21 mouse cellular contexts compared by ENCODE assay signal in the genomic region with DNA sequence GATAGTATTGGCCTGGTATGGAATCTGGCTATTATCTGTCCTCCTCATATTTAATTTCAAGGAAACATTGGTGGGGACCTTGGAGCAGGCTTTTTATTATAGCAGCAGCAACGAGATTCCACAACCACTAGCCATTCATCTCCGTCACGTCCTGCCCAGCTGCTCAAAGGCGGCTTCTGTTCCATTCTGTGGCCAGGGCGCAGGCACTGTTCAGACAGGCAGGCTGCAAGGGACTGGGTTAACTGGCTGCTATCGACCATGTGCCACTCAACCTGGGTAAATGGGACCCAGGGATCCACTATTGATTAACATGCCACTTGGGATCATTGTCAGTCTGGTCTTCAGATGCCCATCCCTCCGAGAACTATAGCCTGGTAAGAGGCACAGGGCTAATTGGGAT. TPM values are rescaled to one million over a fixed set of nuclear protein-coding genes. Genes with fewer than 3 reads are reported as not detected.
DNase-seq lines count a peak whose midpoint lies in the region; ATAC-seq lines count a peak whose summit lies in the region.
"Had no signal": no experiment of that assay in that cellular context is flagged by ENCODE, and none has a peak within 500 bp of the region (broad histone marks: within the 10 kb centered on the region; RNA-seq: fewer than 3 reads in every experiment).

No protein-coding gene starts in this region.

- ATAC-seq in hindbrain, embryonic 14.5 days (ENCODE audit: low FRiP score) = no peak
- ATAC-seq in hindbrain, embryonic 16.5 days = 0 out of 2 replicates have a peak, but pooled peaks have one; percentile 58
- ATAC-seq: activated CD4-positive, CD25-positive, alpha-beta regulatory T cell, adult 4 months; forebrain, embryonic 14.5 days; forebrain, postnatal 0 days; inflammation-experienced regulatory T-cells, adult 6 months had no signal

- H3K4me1 ChIP-seq in hindbrain, embryonic 10.5 days (replicated peaks) = peaks cover 9% of the 10 kb centered on the region; the same call in 1 of the 2 replicates
- 0 out of 2 replicates have a peak, but pooled peaks cover 4% of the 10 kb centered on the region for H3K4me1 ChIP-seq in hindbrain, embryonic 14.5 days (replicated peaks; ENCODE audit: control insufficient read depth, insufficient read depth, low read length)
- H3K4me1 ChIP-seq in hindbrain, embryonic 16.5 days (ENCODE audit: control insufficient read depth, insufficient read depth, low read depth, low read length) = no peaks in the 10 kb centered on the region
- H3K4me1 ChIP-seq in forebrain, embryonic 10.5 days = no peaks in the 10 kb centered on the region

- DNase-seq in hindbrain, embryonic 10.5 days (ENCODE audit: low spot score) = peak; percentile 7
- DNase-seq in hindbrain, embryonic 14.5 days (ENCODE audit: low spot score) = no peak
- DNase-seq in retina, embryonic 14.5 days (ENCODE audit: low spot score) = peak; percentile 29
- DNase-seq in retina, postnatal 1 day = no peak
- no peak for DNase-seq in forebrain, embryonic 10.5 days (ENCODE audit: extremely low spot score, low spot score)
- DNase-seq in thymus, postnatal 25 days = no peak
- DNase-seq: adrenal gland, adult 8-10 months; adrenal gland, postnatal 25 days; cerebellum, adult 11-12 months; cerebellum, adult 8-10 months; cerebellum, postnatal 10 days; cerebellum, postnatal 36 days; forebrain, postnatal 0 days; gastrocnemius, adult 2 months; gastrocnemius, postnatal 14 days; heart, adult 11 months had no signal

- no peak overlapping the region for H3K4me2 ChIP-seq in hindbrain, embryonic 14.5 days (replicated peaks)
- H3K4me2 ChIP-seq in hindbrain, embryonic 16.5 days (ENCODE audit: low read length) = no peak overlapping the region
- H3K4me2 ChIP-seq: heart, embryonic 11.5 days had no signal

- no peaks in the 10 kb centered on the region for H3K9me3 ChIP-seq in hindbrain, embryonic 10.5 days
- H3K9me3 ChIP-seq in hindbrain, embryonic 14.5 days (ENCODE audit: control insufficient read depth, low read length) = no peaks in the 10 kb centered on the region
- H3K9me3 ChIP-seq in hindbrain, embryonic 16.5 days (ENCODE audit: control insufficient read depth, low read length) = no peaks in the 10 kb centered on the region
- H3K9me3 ChIP-seq in forebrain, embryonic 10.5 days = no peaks in the 10 kb centered on the region

- H3K9ac ChIP-seq in hindbrain, embryonic 14.5 days = no peak overlapping the region
- H3K9ac ChIP-seq in hindbrain, embryonic 16.5 days (ENCODE audit: low read depth, low read length) = no peak overlapping the region
- H3K9ac ChIP-seq: forebrain, postnatal 0 days had no signal

- no peak overlapping the region for H3K27ac ChIP-seq in hindbrain, embryonic 10.5 days
- H3K27ac ChIP-seq in hindbrain, embryonic 14.5 days = no peak overlapping the region
- no peak overlapping the region for H3K27ac ChIP-seq in hindbrain, embryonic 16.5 days (ENCODE audit: low read depth, low read length)
- H3K27ac ChIP-seq in forebrain, embryonic 10.5 days = no peak overlapping the region
- H3K27ac ChIP-seq: gastrocnemius, adult 2 months had no signal

- no peak overlapping the region for H3K4me3 ChIP-seq in hindbrain, embryonic 10.5 days
- H3K4me3 ChIP-seq in hindbrain, embryonic 14.5 days (replicated peaks; ENCODE audit: low read length) = no peak overlapping the region
- no peak overlapping the region for H3K4me3 ChIP-seq in hindbrain, embryonic 16.5 days (ENCODE audit: low read length)
- no peak overlapping the region for H3K4me3 ChIP-seq in forebrain, embryonic 10.5 days
- H3K4me3 ChIP-seq: gastrocnemius, adult 2 months had no signal

- 73% methylated on average over 7 of the region's 7 CpGs for WGBS in hindbrain, embryonic 10.5 days
- 50% methylated on average over 7 of the region's 7 CpGs for WGBS in hindbrain, embryonic 14.5 days
- 50% methylated on average over 7 of the region's 7 CpGs for WGBS in hindbrain, embryonic 16.5 days
- WGBS in forebrain, embryonic 10.5 days = 87% methylated on average over 7 of the region's 7 CpGs

- H3K36me3 ChIP-seq in hindbrain, embryonic 10.5 days = no peaks in the 10 kb centered on the region
- no peaks in the 10 kb centered on the region for H3K36me3 ChIP-seq in hindbrain, embryonic 14.5 days (replicated peaks; ENCODE audit: control insufficient read depth, insufficient read depth)
- H3K36me3 ChIP-seq in hindbrain, embryonic 16.5 days (ENCODE audit: control insufficient read depth, insufficient read depth, low read length) = no peaks in the 10 kb centered on the region
- no peaks in the 10 kb centered on the region for H3K36me3 ChIP-seq in forebrain, embryonic 10.5 days (replicated peaks)

- no peaks in the 10 kb centered on the region for H3K27me3 ChIP-seq in hindbrain, embryonic 10.5 days (ENCODE audit: insufficient read depth, poor library complexity, severe bottlenecking)
- H3K27me3 ChIP-seq in hindbrain, embryonic 14.5 days (ENCODE audit: control insufficient read depth, insufficient read depth, low read length) = no peaks in the 10 kb centered on the region
- no peaks in the 10 kb centered on the region for H3K27me3 ChIP-seq in hindbrain, embryonic 16.5 days (replicated peaks; ENCODE audit: control insufficient read depth, insufficient read depth, low read length)
- no peaks in the 10 kb centered on the region for H3K27me3 ChIP-seq in forebrain, embryonic 10.5 days (ENCODE audit: poor library complexity, severe bottlenecking)

RNA-seq across cellular contexts. Expression of gene Plxna1, which starts 27.4 kb away (rescaled TPM):
- 29.1 and 35.5 TPM in 2 replicates for polyA plus RNA-seq in hindbrain, embryonic 10.5 days (2016; fragmentation: Nextera tagmentation; extraction: Ambion mirVana)
- polyA plus RNA-seq in hindbrain, embryonic 14.5 days (2014; fragmentation: Nextera tagmentation; extraction: Ambion mirVana) = 47.3 and 53.3 TPM in 2 replicates
- 21.6 and 44.7 TPM in 2 replicates for polyA plus RNA-seq in hindbrain, embryonic 16.5 days (2015; fragmentation: Nextera tagmentation; extraction: Ambion mirVana)
- 22.4 and 26.6 TPM in 2 replicates for polyA plus RNA-seq in forebrain, embryonic 10.5 days (2016; fragmentation: Nextera tagmentation; extraction: Ambion mirVana)

Comparison
In these comparisons a context has a peak if more than half of its experiments do, and no peak if none do; other contexts are left out.
1. DNase-seq: peak in hindbrain, embryonic 10.5 days (single experiment) and retina, embryonic 14.5 days (single experiment); none in hindbrain, embryonic 14.5 days (single experiment), retina, postnatal 1 day (single experiment), forebrain, embryonic 10.5 days (single experiment) and thymus, postnatal 25 days (single experiment).